Mouse (Mus musculus) hindbrain, postnatal 0 days (tissue): ENCODE measurements at regions not wholly inside any gene's neighbourhood (a gene's known extent, or its start where the extent isn't known, plus 50 kb on each side); places are given as distances from the start of the nearest gene placed in this dataset.
A peak's percentile ranks its signal among the peaks of the same experiment; 100 is the strongest.

Source experiments
- ATAC-seq: fragments of 200-750 bp; cut with Nextera tagmentation; 2 replicates; pipeline ENCODE4 v1.8.0; 2017; ENCODE audit warnings: mild to moderate bottlenecking, moderate TSS enrichment, moderate library complexity
- DNase-seq: peaks from one replicate; pipeline ENCODE4 v3.0.0-alpha.2; 2015; ENCODE audit warnings: low spot score
- H3K27ac ChIP-seq: fragments of 300-500 bp; sonication (generic); 2 replicates; pipeline ENCODE4 v1.5.1; 2014; ENCODE audit warnings: mild to moderate bottlenecking
- H3K27me3 ChIP-seq: fragments of 300-500 bp; sonication (generic); 2 replicates; pipeline ENCODE4 v1.6.1; 2014; ENCODE audit warnings: low read length, mixed read lengths; ENCODE audit not compliant: insufficient read depth
- H3K36me3 ChIP-seq: fragments of 300-500 bp; sonication (generic); 2 replicates; pipeline ENCODE4 v1.6.1; 2014; ENCODE audit warnings: low read length, mixed read lengths; ENCODE audit not compliant: insufficient read depth
- H3K4me1 ChIP-seq: fragments of 300-500 bp; sonication (generic); 2 replicates; pipeline ENCODE4 v1.6.1; 2014; ENCODE audit warnings: antibody characterized with exemption, low read length, mixed read lengths; ENCODE audit not compliant: insufficient read depth
- H3K4me2 ChIP-seq: fragments of 300-500 bp; sonication (generic); 2 replicates; pipeline ENCODE4 v1.6.1; 2014; ENCODE audit warnings: low read depth, mild to moderate bottlenecking, low read length, moderate library complexity, mixed read lengths
- H3K4me3 ChIP-seq: fragments of 300-500 bp; sonication (generic); 2 replicates; pipeline ENCODE4 v1.5.1; 2014; ENCODE audit warnings: low read length
- H3K9ac ChIP-seq: fragments of 300-500 bp; sonication (generic); replicated peaks from 2 replicates; pipeline ENCODE4 v1.6.1; 2014; ENCODE audit warnings: mild to moderate bottlenecking, low read length, moderate library complexity, mixed read lengths
- H3K9me3 ChIP-seq: fragments of 300-500 bp; sonication (generic); 2 replicates; pipeline ENCODE4 v1.6.1; 2016; ENCODE audit warnings: low read length, mixed read lengths
- CTCF ChIP-seq: IDR thresholded peaks from 2 replicates; pipeline ENCODE4 v1.5.1; 2016; ENCODE audit warnings: antibody characterized with exemption, control low read depth, low read depth
- WGBS: fragments of 180-500 bp; shearing (Covaris S2); extraction: QIAGEN DNeasy Blood & Tissue Kit; methylation state at CpG from one replicate; pipeline ENCODE4 v1.1.7; 2014; 5-methylcytosine and 5-hydroxymethylcytosine counted together

DNA sequence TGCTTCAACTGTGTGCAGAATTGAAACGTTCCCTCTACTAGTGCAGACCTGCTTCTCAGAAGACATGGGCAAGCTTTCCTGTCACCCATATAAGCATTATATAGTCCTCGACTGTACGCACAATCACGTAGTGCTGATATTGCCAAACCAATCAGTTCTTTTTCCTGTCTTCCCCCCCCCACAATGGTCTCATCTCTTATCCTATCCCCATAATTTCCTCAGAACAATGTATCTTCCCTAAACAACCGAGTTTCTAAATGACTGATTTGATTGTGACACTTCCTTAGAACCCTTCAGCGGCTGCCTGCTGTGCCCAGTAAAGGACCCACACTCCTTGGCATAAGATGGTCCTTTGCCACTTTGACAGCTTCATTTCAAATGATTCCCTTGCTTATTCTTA, 207.0 kb downstream of the Plk2 start:
- H3K27ac ChIP-seq = no peak overlapping the region
- H3K4me2 ChIP-seq = no peak overlapping the region
- H3K36me3 ChIP-seq = no peaks in the 10 kb centered on the region
- WGBS = 76% methylated on average over 6 of the region's 6 CpGs
- H3K4me3 ChIP-seq = no peak overlapping the region
- no peaks in the 10 kb centered on the region for H3K27me3 ChIP-seq
- DNase-seq = no peak
- H3K4me1 ChIP-seq = no peaks in the 10 kb centered on the region
- H3K9me3 ChIP-seq = no peaks in the 10 kb centered on the region
- H3K9ac ChIP-seq = no peak overlapping the region
- no peak for ATAC-seq
- TF ChIP-seq CTCF = no peak

DNA sequence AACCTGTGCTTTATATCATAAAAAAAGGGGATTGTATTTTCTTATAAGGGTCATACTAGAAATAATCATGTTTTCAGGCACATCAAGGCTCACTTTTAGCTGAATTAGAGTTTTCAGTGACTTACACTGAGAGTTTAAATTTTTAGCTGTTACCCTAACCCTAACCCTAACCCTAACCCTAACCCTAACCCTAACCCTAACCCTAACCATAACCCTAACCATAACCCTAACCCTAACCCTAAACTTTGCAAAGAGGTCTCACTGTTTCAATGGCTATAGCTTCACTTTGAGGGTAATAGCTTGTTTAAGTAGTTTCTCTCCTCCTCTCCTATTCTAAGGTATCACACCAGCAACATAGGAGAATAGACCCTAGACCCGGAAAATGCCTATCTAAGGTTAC, 208.0 kb downstream of the Plk2 start:
- ATAC-seq = no peak
- H3K27ac ChIP-seq = no peak overlapping the region
- no peaks in the 10 kb centered on the region for H3K4me1 ChIP-seq
- DNase-seq = no peak
- no peaks in the 10 kb centered on the region for H3K36me3 ChIP-seq
- no peak overlapping the region for H3K4me3 ChIP-seq
- H3K9ac ChIP-seq = no peak overlapping the region
- no peaks in the 10 kb centered on the region for H3K9me3 ChIP-seq
- TF ChIP-seq CTCF = no peak
- H3K4me2 ChIP-seq = no peak overlapping the region
- whole genome bisulfite sequencing = 94% methylated on average over 1 of the region's 1 CpGs
- no peaks in the 10 kb centered on the region for H3K27me3 ChIP-seq

DNA sequence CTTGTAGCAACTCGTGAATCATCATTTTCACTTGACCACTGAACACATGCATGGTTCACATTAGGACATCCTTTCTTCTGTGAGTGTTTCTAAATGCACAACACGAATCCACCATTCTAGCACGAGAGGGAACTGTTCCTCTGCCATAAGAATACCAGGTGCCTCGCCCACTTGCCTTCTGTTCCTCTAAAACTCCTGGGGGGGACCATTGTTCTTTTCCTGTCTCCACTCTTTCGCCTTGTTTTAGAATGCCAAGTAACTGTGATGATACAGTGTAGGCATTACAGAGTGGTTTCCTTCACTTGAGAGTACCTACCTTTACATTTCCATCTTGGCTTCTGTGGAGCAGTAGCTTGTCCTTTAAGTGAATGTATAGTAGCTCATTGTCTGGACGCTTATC, 224.2 kb downstream of the Plk2 start:
- no peaks in the 10 kb centered on the region for H3K27me3 ChIP-seq
- no peak overlapping the region for H3K27ac ChIP-seq
- DNase-seq (no peak), ATAC-seq (no peak)
- no peaks in the 10 kb centered on the region for H3K4me1 ChIP-seq
- no peaks in the 10 kb centered on the region for H3K36me3 ChIP-seq
- no peak overlapping the region for H3K4me2 ChIP-seq
- no peak overlapping the region for H3K4me3 ChIP-seq
- WGBS = 80% methylated on average over 6 of the region's 6 CpGs
- TF ChIP-seq CTCF = no peak
- no peak overlapping the region for H3K9ac ChIP-seq
- H3K9me3 ChIP-seq = no peaks in the 10 kb centered on the region

DNA sequence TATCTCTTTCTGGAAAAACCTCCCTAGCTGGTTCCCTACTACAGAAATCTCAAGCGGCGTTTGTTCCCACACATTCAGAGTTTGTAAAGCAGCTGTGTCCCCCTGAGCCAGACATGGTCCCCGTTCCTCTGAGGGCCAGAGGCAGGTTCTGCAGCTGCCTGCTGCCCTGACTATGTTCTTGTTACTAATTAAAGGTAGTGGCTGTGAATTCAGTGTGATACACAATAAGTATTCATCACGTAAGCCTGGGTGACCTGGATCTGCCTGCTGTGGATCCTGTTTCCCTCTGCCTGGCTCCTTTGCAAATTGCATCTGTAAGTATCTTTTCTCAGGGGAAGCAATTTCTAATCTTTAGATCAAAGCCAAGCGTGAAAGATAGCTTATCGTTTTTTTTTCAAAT, 232.3 kb downstream of the Plk2 start:
- ATAC-seq = no peak
- no peaks in the 10 kb centered on the region for H3K27me3 ChIP-seq
- WGBS = 60% methylated on average over 6 of the region's 6 CpGs

DNA sequence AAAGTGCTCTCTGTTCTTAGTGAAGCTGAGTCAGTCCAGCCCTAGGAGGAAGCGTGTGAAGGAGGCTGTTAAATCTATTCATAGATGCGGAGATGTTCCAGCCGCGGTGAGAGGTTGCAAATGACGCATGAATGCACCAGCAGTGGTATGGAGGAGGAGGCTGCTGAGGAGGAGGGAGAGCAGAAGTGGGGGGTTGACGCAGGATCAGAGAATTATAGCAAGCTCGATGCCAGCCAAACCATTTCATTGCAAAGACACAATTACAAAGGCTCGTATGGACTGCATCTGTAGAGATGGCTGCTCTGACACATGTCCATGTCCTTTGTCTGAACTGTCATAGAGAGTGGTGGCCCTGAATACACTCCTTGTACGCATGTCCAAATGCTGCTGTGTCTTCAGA, 232.9 kb downstream of the Plk2 start:
- Histone ChIP-seq H3K9me3 (no peaks in the 10 kb centered on the region), H3K9ac (no peak overlapping the region), H3K36me3 (no peaks in the 10 kb centered on the region), H3K27ac (0 out of 2 replicates have a peak overlapping the region, but pooled peaks have one; percentile 3), H3K27me3 (no peaks in the 10 kb centered on the region), H3K4me3 (no peak overlapping the region), H3K4me1 (no peaks in the 10 kb centered on the region), H3K4me2 (no peak overlapping the region)
- TF ChIP-seq CTCF = no peak
- ATAC-seq = no peak
- no peak for DNase-seq
- 27% methylated on average over 9 of the region's 9 CpGs for WGBS

More for the DNA sequence above, 232.3 kb downstream of the Plk2 start:
- DNase-seq = no peak
- Histone ChIP-seq H3K27ac (no peak overlapping the region), H3K4me3 (no peak overlapping the region), H3K4me1 (no peaks in the 10 kb centered on the region), H3K9me3 (no peaks in the 10 kb centered on the region), H3K4me2 (no peak overlapping the region), H3K36me3 (no peaks in the 10 kb centered on the region), H3K9ac (no peak overlapping the region)
- no peak for TF ChIP-seq CTCF

DNA sequence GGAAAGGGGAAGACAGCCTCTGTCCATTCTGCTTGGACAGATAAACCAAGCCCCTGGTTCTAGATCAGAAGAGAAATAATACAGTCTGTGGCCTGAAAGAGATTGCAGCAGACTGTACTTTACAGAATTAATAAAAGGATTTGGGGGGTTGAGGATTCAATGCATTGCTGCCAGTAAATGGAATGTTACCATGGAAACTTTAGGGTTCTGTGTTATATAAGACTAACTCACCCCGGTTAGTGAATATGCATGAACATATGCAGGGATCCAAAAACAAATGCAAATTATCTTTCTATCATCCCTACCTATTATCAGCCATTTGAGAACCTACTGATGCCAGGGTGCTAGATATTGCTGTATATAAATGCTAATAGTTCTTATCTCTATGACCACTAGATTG, 233.4 kb downstream of the Plk2 start:
- H3K4me2 ChIP-seq = no peak overlapping the region
- DNase-seq (no peak), ATAC-seq (no peak)
- no peak overlapping the region for H3K9ac ChIP-seq
- no peaks in the 10 kb centered on the region for H3K4me1 ChIP-seq
- no peak overlapping the region for H3K27ac ChIP-seq
- no peaks in the 10 kb centered on the region for H3K36me3 ChIP-seq
- no peak for TF ChIP-seq CTCF
- 31% methylated on average over 1 of the region's 1 CpGs for WGBS
- no peak overlapping the region for H3K4me3 ChIP-seq
- H3K27me3 ChIP-seq = no peaks in the 10 kb centered on the region
- H3K9me3 ChIP-seq = no peaks in the 10 kb centered on the region

DNA sequence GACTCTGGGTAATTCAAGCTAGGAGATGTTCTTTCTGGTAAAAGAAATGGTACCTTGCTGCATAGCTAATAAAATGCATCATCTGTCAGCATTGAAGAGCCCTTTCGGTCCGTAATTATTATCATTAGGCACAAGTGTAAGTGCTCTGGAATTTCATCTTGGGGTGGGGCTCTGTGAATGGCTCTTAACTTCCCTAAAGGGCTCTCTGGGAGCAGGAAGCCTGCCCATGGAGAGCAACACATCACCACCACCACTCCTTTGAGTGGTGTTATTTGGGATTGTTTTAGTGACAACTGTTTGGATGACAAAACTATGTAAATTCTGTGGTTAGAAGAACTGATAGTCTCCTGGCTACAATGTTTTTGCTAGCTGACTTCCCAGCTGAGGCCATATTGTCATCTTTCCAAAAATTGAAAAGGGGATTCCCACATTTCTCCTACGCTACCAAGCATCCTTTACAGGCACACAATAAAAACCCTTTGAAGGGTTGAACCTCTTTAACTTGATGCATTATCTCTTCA, 238.5 kb downstream of the Plk2 start:
- Histone ChIP-seq H3K4me1 (no peaks in the 10 kb centered on the region), H3K36me3 (no peaks in the 10 kb centered on the region), H3K4me3 (no peak overlapping the region), H3K9ac (no peak overlapping the region), H3K27me3 (no peaks in the 10 kb centered on the region), H3K9me3 (no peaks in the 10 kb centered on the region), H3K4me2 (no peak overlapping the region), H3K27ac (no peak overlapping the region)
- ATAC-seq (no peak), DNase-seq (no peak)
- 73% methylated on average over 3 of the region's 3 CpGs for WGBS
- no peak for TF ChIP-seq CTCF
